Mouse (Mus musculus) MEL (cell line): ENCODE data around the gene P2ry2. TPM values are rescaled to one million over a fixed set of nuclear protein-coding genes. Genes with fewer than 3 reads are reported as not detected.

Experiments used
- DNase-seq: peaks from one replicate; pipeline ENCODE4 v3.0.0; 2011; ENCODE audit warnings: low read depth, low spot score
- H3K27ac ChIP-seq: 2 replicates; pipeline ENCODE4 v1.5.1; 2012; ENCODE audit warnings: low read depth, mild to moderate bottlenecking, control low read depth, low read length, moderate library complexity; ENCODE audit not compliant: control insufficient read depth
- H3K27me3 ChIP-seq, 2 experiments: fragments of 150-350 bp in 1 of 2; sonication (generic) in 1 of 2; 2 replicates each; pipeline ENCODE4 v1.6.1; 2012; ENCODE audit warnings: low read length in 2 of 2, mild to moderate bottlenecking in 2 of 2, improper control_type of control experiment in 1 of 2, moderate library complexity in 1 of 2; ENCODE audit not compliant: insufficient read depth in 2 of 2, control insufficient read depth in 1 of 2
- H3K36me3 ChIP-seq, 2 experiments: 2 replicates each; pipeline ENCODE4 v1.6.1; 2012 to 2014; ENCODE audit warnings: low read length in 2 of 2, improper control_type of control experiment in 1 of 2, inconsistent platforms in 1 of 2, mild to moderate bottlenecking in 1 of 2; ENCODE audit not compliant: insufficient read depth in 2 of 2, control insufficient read depth in 1 of 2
- H3K4me1 ChIP-seq, 2 experiments: fragments of 150-350 bp in 1 of 2; sonication (generic) in 1 of 2; 2 replicates each; pipeline ENCODE4 v1.6.1; 2012; ENCODE audit warnings: low read length in 2 of 2, improper control_type of control experiment in 1 of 2, mild to moderate bottlenecking in 1 of 2; ENCODE audit not compliant: insufficient read depth in 2 of 2, control insufficient read depth in 1 of 2
- H3K4me3 ChIP-seq, 2 experiments: fragments of 150-350 bp in 1 of 2; sonication (generic) in 1 of 2; 2 replicates each; pipeline ENCODE4 v1.5.1; 2012; ENCODE audit warnings: low read depth in 2 of 2, low read length in 2 of 2, mild to moderate bottlenecking in 2 of 2, moderate library complexity in 2 of 2, control low read depth in 1 of 2, improper control_type of control experiment in 1 of 2; ENCODE audit not compliant: control insufficient read depth in 1 of 2, insufficient read depth in 1 of 2
- H3K79me2 ChIP-seq: 2 replicates; pipeline ENCODE4 v1.6.1; 2012; ENCODE audit warnings: mild to moderate bottlenecking, low read length, moderate library complexity; ENCODE audit not compliant: control insufficient read depth, poor library complexity, insufficient read depth
- H3K9ac ChIP-seq: 2 replicates; pipeline ENCODE4 v1.6.1; 2012; ENCODE audit warnings: low read depth, mild to moderate bottlenecking, control low read depth, low read length, moderate library complexity; ENCODE audit not compliant: control insufficient read depth, poor library complexity, severe bottlenecking
- H3K9me3 ChIP-seq: fragments of 150-350 bp; sonication (generic); replicated peaks from 2 replicates; pipeline ENCODE4 v1.6.1; 2012; ENCODE audit warnings: mild to moderate bottlenecking, low read length, improper control_type of control experiment, moderate library complexity; ENCODE audit not compliant: insufficient read depth
- BHLHE40 ChIP-seq: IDR thresholded peaks from 2 replicates; pipeline ENCODE4 v1.6.1; 2012; ENCODE audit warnings: low read depth, mild to moderate bottlenecking, inconsistent platforms, low read length, improper control_type of control experiment, borderline replicate concordance
- CHD2 ChIP-seq: IDR thresholded peaks from 2 replicates; pipeline ENCODE4 v1.6.1; 2011; ENCODE audit warnings: low read length, improper control_type of control experiment
- CTCF ChIP-seq, 3 experiments: IDR thresholded peaks in 2 of 3; conservative IDR thresholded peaks in 1 of 3; 2 replicates each; pipeline ENCODE4 v1.5.1; 2011 to 2012; ENCODE audit warnings: low read length in 3 of 3, low read depth in 2 of 3, mild to moderate bottlenecking in 2 of 3, improper control_type of control experiment in 1 of 3, inconsistent platforms in 1 of 3, mixed read lengths in 1 of 3, moderate library complexity in 1 of 3; ENCODE audit not compliant: control insufficient read depth in 1 of 3, insufficient read depth in 1 of 3, poor library complexity in 1 of 3, severe bottlenecking in 1 of 3
- E2F4 ChIP-seq: IDR thresholded peaks from 2 replicates; pipeline ENCODE4 v1.6.1; 2011; ENCODE audit warnings: low read depth, low read length, improper control_type of control experiment, borderline replicate concordance
- HCFC1 ChIP-seq: IDR thresholded peaks from 2 replicates; pipeline ENCODE4 v1.6.1; 2012; ENCODE audit warnings: low read depth, mild to moderate bottlenecking, inconsistent platforms, low read length, improper control_type of control experiment, moderate library complexity
- JUND ChIP-seq: IDR thresholded peaks from 2 replicates; pipeline ENCODE4 v1.6.1; 2011; ENCODE audit warnings: low read depth, mild to moderate bottlenecking, improper control_type of control experiment, low read length
- MAFK ChIP-seq: IDR thresholded peaks from 2 replicates; pipeline ENCODE4 v1.6.1; 2011; ENCODE audit warnings: low read depth, mild to moderate bottlenecking, low read length, improper control_type of control experiment, borderline replicate concordance
- MAZ ChIP-seq: IDR thresholded peaks from 2 replicates; pipeline ENCODE4 v1.6.1; 2012; ENCODE audit warnings: low read depth, mild to moderate bottlenecking, inconsistent platforms, low read length, improper control_type of control experiment
- MEF2A ChIP-seq: IDR thresholded peaks from 2 replicates; pipeline ENCODE4 v1.6.1; 2014; ENCODE audit warnings: low read depth, mild to moderate bottlenecking, inconsistent platforms, low read length, improper control_type of control experiment; ENCODE audit not compliant: poor library complexity, insufficient replicate concordance, severe bottlenecking; ENCODE audit errors: extremely low read depth
- MXI1 ChIP-seq: IDR thresholded peaks from 2 replicates; pipeline ENCODE4 v1.6.1; 2011; ENCODE audit warnings: mild to moderate bottlenecking, low read depth, low read length, improper control_type of control experiment
- MYC ChIP-seq: IDR thresholded peaks from 2 replicates; pipeline ENCODE4 v1.6.1; 2011; ENCODE audit warnings: low read depth, mild to moderate bottlenecking, low read length, improper control_type of control experiment, moderate library complexity
- NELFE ChIP-seq: IDR thresholded peaks from 2 replicates; pipeline ENCODE4 v1.6.1; 2011; ENCODE audit warnings: low read depth, low read length, improper control_type of control experiment
- RAD21 ChIP-seq: IDR thresholded peaks from 2 replicates; pipeline ENCODE4 v1.6.1; 2011; ENCODE audit warnings: mild to moderate bottlenecking, low read depth, low read length, improper control_type of control experiment
- RCOR1 ChIP-seq: IDR thresholded peaks from 2 replicates; pipeline ENCODE4 v1.6.1; 2012; ENCODE audit warnings: low read depth, mild to moderate bottlenecking, inconsistent platforms, low read length, improper control_type of control experiment
- SMC3 ChIP-seq: IDR thresholded peaks from 2 replicates; pipeline ENCODE4 v1.6.1; 2011; ENCODE audit warnings: low read depth, low read length, improper control_type of control experiment
- TBP ChIP-seq: IDR thresholded peaks from 2 replicates; pipeline ENCODE4 v1.8.0; 2011; ENCODE audit warnings: low read depth, low read length, improper control_type of control experiment
- TCF12 ChIP-seq: IDR thresholded peaks from 2 replicates; pipeline ENCODE4 v1.6.1; 2014; ENCODE audit warnings: low read depth, mild to moderate bottlenecking, inconsistent platforms, low read length, improper control_type of control experiment, moderate library complexity
- USF1 ChIP-seq: IDR thresholded peaks from 2 replicates; pipeline ENCODE4 v1.6.1; 2014; ENCODE audit warnings: low read depth, mild to moderate bottlenecking, inconsistent platforms, low read length, improper control_type of control experiment, moderate library complexity
- USF2 ChIP-seq, 2 experiments: IDR thresholded peaks; 2 replicates each; pipeline ENCODE4 v1.6.1; 2011 to 2012; ENCODE audit warnings: improper control_type of control experiment in 2 of 2, low read length in 2 of 2, borderline replicate concordance in 1 of 2, inconsistent platforms in 1 of 2, low read depth in 1 of 2, mild to moderate bottlenecking in 1 of 2; ENCODE audit not compliant: insufficient read depth in 1 of 2
- ZC3H11A ChIP-seq: IDR thresholded peaks from 2 replicates; pipeline ENCODE4 v1.6.1; 2012; ENCODE audit warnings: low read depth, mild to moderate bottlenecking, inconsistent platforms, low read length, improper control_type of control experiment
- ZKSCAN1 ChIP-seq: IDR thresholded peaks from 2 replicates; pipeline ENCODE4 v1.6.1; 2012; ENCODE audit warnings: low read depth, mild to moderate bottlenecking, inconsistent platforms, low read length, improper control_type of control experiment, moderate library complexity
- ZMIZ1 ChIP-seq: IDR thresholded peaks from 2 replicates; pipeline ENCODE4 v1.6.1; 2012; ENCODE audit warnings: low read depth, mild to moderate bottlenecking, inconsistent platforms, low read length, improper control_type of control experiment, moderate library complexity
- ZNF384 ChIP-seq: IDR thresholded peaks from 2 replicates; pipeline ENCODE4 v1.6.1; 2012; ENCODE audit warnings: low read depth, mild to moderate bottlenecking, inconsistent platforms, low read length, improper control_type of control experiment
- polyA plus RNA-seq, 2 experiments: library from polyadenylated mRNA; stranded (reverse) in 1 of 2; unstranded in 1 of 2; fragments of >175 nt in 1 of 2; fragments of >200 nt in 1 of 2; gene quantifications; 2 replicates each; pipeline versions ENCODE4 v1.2.1 to v1.2.4; 2012; ENCODE audit warnings: low replicate concordance in 2 of 2, low read depth in 1 of 2; ENCODE audit not compliant: insufficient read length in 2 of 2, insufficient read depth in 1 of 2, missing spikeins in 1 of 2
- total RNA-seq: library from RNA; depleted of rRNA; stranded (reverse); fragments of 300-350 nt; gene quantifications from 2 replicates; pipeline ENCODE4 v1.2.3, GENCODE M21; 2012

Gene P2ry2
- total and polyA plus RNA-seq, 3 experiments, result 0.23 to 0.86 TPM; not detected in 1

DNA sequence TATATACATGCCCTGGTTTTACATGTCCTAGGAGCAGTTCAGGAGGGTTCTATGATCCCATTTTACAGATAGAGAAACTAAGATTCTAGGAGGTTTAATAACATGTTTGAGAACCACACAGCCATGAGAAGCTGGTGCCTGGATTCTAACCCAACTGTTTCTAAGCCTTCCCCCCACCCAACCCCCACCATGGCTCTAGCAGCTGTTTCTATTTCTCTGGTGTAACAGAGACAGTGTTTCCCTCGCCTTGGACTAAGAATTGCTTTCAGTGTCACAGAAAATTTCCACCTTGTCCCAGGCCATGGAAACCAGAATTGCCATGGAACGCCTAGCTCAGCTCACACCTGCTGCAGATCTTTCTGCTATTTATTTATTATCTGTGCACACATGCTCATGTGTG lies 52.2 kb downstream of the P2ry2 start:
- Histone ChIP-seq H3K27ac (no peak overlapping the region), H3K9me3 (no peaks in the 10 kb centered on the region), H3K27me3 (peaks cover 0 to 3% of the 10 kb centered on the region in 2 experiments; a peak in 2 of 4 replicates), H3K36me3 (no peaks in the 10 kb centered on the region), H3K4me1 (no peaks in the 10 kb centered on the region), H3K79me2 (no peaks in the 10 kb centered on the region), H3K4me3 (no peak overlapping the region), H3K9ac (no peak overlapping the region)
- no peak for DNase-seq
- TF ChIP-seq ZMIZ1, result no peak
- TF ChIP-seq TCF12, result no peak
- TF ChIP-seq HCFC1, result no peak
- no peak for TF ChIP-seq RCOR1
- TF ChIP-seq USF2 (IDR thresholded peaks at IDR 0.05; ENCODE audit: borderline replicate concordance in 1 of 2, insufficient read depth in 1 of 2, low read depth in 1 of 2, low read length in 2 of 2), result no peak
- TF ChIP-seq MEF2A, result no peak
- no peak for TF ChIP-seq MAFK
- TF ChIP-seq CHD2, result no peak
- TF ChIP-seq CTCF (IDR thresholded peaks at IDR 0.05 in 2 of 3, conservative IDR thresholded peaks at IDR 0.05 in 1 of 3; ENCODE audit: control insufficient read depth in 1 of 3, insufficient read depth in 1 of 3, low read depth in 2 of 3, low read length in 3 of 3, poor library complexity in 1 of 3, severe bottlenecking in 1 of 3), result no peak
- no peak for TF ChIP-seq JUND
- TF ChIP-seq ZC3H11A, result no peak
- no peak for TF ChIP-seq E2F4
- TF ChIP-seq MXI1, result no peak
- no peak for TF ChIP-seq BHLHE40
- TF ChIP-seq USF1, result no peak
- no peak for TF ChIP-seq ZNF384
- no peak for TF ChIP-seq SMC3
- TF ChIP-seq TBP, result no peak

DNA sequence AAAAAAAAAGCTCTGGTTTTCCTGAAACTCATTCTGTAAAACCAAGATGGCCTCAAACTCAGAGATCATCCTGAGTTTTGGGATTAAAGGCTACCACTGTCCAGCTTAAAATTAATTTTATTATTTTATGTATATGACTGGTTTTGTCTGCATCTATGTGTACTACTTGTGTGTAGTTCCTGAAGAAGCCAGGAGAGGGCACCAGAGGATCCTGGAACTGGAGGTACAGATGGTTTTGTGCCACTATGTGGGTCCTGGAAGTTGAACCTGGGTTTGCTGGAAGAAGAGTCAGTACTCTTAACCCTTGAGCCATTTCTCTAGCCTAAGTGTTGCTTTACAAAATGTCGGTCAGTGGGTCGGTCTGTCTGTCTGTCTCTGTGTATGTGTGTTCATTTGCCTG lies 54.2 kb downstream of the P2ry2 start:
- H3K27ac ChIP-seq, result no peak overlapping the region
- DNase-seq, result peak; percentile 51
- no peaks in the 10 kb centered on the region for H3K79me2 ChIP-seq
- H3K4me1 ChIP-seq, result no peaks in the 10 kb centered on the region
- TF ChIP-seq CTCF (IDR thresholded peaks at IDR 0.05 in 2 of 3, conservative IDR thresholded peaks at IDR 0.05 in 1 of 3; ENCODE audit: control insufficient read depth in 1 of 3, insufficient read depth in 1 of 3, low read depth in 2 of 3, low read length in 3 of 3, poor library complexity in 1 of 3, severe bottlenecking in 1 of 3) (peak; percentile 41 to 65 (median 57)), ZC3H11A (peak; percentile 25; the same call in 1 of the 2 replicates), HCFC1 (no peak), RAD21 (peak; percentile 62), NELFE (no peak), MAZ (no peak), RCOR1 (no peak), MEF2A (no peak), MYC (no peak), SMC3 (peak; percentile 51), ZKSCAN1 (no peak), TCF12 (no peak)
- no peak overlapping the region for H3K4me3 ChIP-seq
- H3K27me3 ChIP-seq, result no peaks in the 10 kb centered on the region
- H3K36me3 ChIP-seq, result no peaks in the 10 kb centered on the region
- no peak overlapping the region for H3K9ac ChIP-seq
- H3K9me3 ChIP-seq, result no peaks in the 10 kb centered on the region
